Mouse (Mus musculus) stomach, postnatal 0 days (tissue): ENCODE data around the gene Phactr3.

Source experiments
- CTCF ChIP-seq: IDR thresholded peaks from 2 replicates; pipeline ENCODE4 v1.5.1; 2016; ENCODE audit warnings: antibody characterized with exemption, low read depth, mild to moderate bottlenecking, moderate library complexity
- EP300 ChIP-seq: optimal IDR thresholded peaks from 2 replicates; pipeline ENCODE3; 2016; ENCODE audit warnings: antibody characterized with exemption

DNA sequence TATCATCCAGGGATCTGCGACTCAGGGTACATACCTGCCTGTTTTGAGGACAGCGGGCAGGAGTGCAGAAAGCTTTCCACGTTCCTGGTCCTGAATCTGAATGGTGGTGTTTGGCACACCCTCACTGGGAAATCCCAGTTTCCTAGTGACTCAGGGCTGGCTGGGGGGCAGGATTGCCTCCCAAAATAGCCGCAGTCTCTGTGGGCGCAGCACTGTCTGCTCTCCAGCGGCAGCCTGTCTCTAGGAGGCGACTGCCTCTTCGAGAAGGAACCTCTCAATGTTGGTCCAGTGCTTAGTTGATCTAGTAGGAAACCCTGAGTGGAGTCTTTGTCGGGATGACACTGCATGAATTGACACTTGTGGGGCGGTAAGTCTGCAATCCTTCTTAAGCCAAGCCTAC lies 202.5 kb downstream of the Phactr3 start:
- TF ChIP-seq CTCF (no peak), EP300 (no peak)
